Mouse (Mus musculus): ENCODE measurements around the gene Pcbd2. TPM values are rescaled to one million over a fixed set of nuclear protein-coding genes. Genes with fewer than 3 reads are reported as not detected.

Pcbd2 gene
- polyA plus RNA-seq, 1 experiment, result 30.1 TPM

- DNase-seq (ENCODE audit: extremely low spot score in 1 of 2, low spot score in 1 of 2), result no peak
Measured at GRCm38 (mm10) chr13:55825245-55825681, 98.1 kb downstream of the Pcbd2 start.

- DNase-seq (ENCODE audit: extremely low spot score in 1 of 2, low spot score in 1 of 2), result no peak
Measured at GRCm38 (mm10) chr13:55826008-55826671, 99.0 kb downstream of the Pcbd2 start.

Other genes starting within 250 kb of the Pcbd2 start
- 366 and 391 TPM in 2 replicates for gene Dbn1, start 239.3 kb upstream of the Pcbd2 start, polyA plus RNA-seq (2012; rRNA removed)
- gene Pdlim7, start 213.7 kb upstream of the Pcbd2 start, polyA plus RNA-seq (2012; rRNA removed), result 174 and 242 TPM in 2 replicates
- gene Dok3, start 198.1 kb upstream of the Pcbd2 start, polyA plus RNA-seq (2012; rRNA removed), result 14.7 and 19.6 TPM in 2 replicates
- gene Ddx41, start 190.7 kb upstream of the Pcbd2 start, polyA plus RNA-seq (2012; rRNA removed), result 83.9 and 92.8 TPM in 2 replicates
- 171 and 177 TPM in 2 replicates for gene Fam193b, start 156.2 kb upstream of the Pcbd2 start, polyA plus RNA-seq (2012; rRNA removed)
- gene Tmed9, start 153.6 kb upstream of the Pcbd2 start, polyA plus RNA-seq (2012; rRNA removed), result 97.8 and 113 TPM in 2 replicates
- gene B4galt7, start 127.5 kb upstream of the Pcbd2 start, polyA plus RNA-seq (2012; rRNA removed), result 30.3 and 33.1 TPM in 2 replicates
- gene Caml, start 104.4 kb upstream of the Pcbd2 start, polyA plus RNA-seq (2012; rRNA removed), result 67.9 and 74.5 TPM in 2 replicates
- 51.7 and 54.2 TPM in 2 replicates for gene Ddx46, start 92.3 kb upstream of the Pcbd2 start, polyA plus RNA-seq (2012; rRNA removed)
- gene B230219D22Rik, start 34.2 kb upstream of the Pcbd2 start, polyA plus RNA-seq (2012; rRNA removed), result 63.2 and 66.6 TPM in 2 replicates
- gene Txndc15, start 12.7 kb upstream of the Pcbd2 start, polyA plus RNA-seq (2012; rRNA removed), result 63.7 and 67.2 TPM in 2 replicates
- 0.54 and 0.55 TPM in 2 replicates for gene Catsper3, start 57.2 kb downstream of the Pcbd2 start, polyA plus RNA-seq (2012; rRNA removed)
- gene Pitx1, start 108.8 kb downstream of the Pcbd2 start, polyA plus RNA-seq (2012; rRNA removed), result 0.06 TPM in 1 of 2 replicates, not detected in the other